Mouse (Mus musculus) bone marrow, adult 2 months (tissue): ENCODE data around the gene Lrrc49.

Source experiments
- CTCF ChIP-seq: fragments of 200-500 bp; IDR thresholded peaks from 2 replicates; pipeline ENCODE4 v1.5.1; 2011; ENCODE audit warnings: low read length, control low read depth; ENCODE audit not compliant: control insufficient read depth, insufficient read depth
- POLR2A ChIP-seq: fragments of 200-500 bp; IDR thresholded peaks from 2 replicates; pipeline ENCODE4 v1.6.1; 2011; ENCODE audit warnings: low read depth, mild to moderate bottlenecking, control low read depth, low read length, borderline replicate concordance; ENCODE audit not compliant: control insufficient read depth

DNA sequence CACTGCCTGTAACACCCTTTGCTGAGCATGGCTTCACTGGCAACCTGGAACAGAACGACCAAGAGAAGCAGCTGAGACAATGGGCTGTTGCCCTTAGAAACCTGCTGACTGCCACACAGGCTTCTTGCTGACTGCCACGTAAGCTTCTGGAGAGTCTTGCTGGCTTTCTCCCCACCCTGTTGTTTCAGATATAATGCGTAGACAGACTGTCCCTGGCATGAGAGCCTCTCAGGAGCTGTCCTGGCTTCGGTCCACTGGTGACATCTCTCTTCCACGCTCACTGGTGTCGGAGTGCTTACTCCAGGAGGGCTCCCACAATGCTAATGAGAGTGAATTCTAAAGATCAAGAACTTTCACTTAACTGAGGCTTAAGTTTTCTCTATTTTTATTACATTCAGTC lies 19.1 kb downstream of the Lrrc49 start:
- TF ChIP-seq CTCF (no peak), POLR2A (no peak)
